Mouse (Mus musculus) left cerebral cortex, postnatal 4 days (tissue): ENCODE measurements around the gene Apba2. TPM values are rescaled to one million over a fixed set of nuclear protein-coding genes. Genes with fewer than 3 reads are reported as not detected.
A peak's percentile ranks its signal among the peaks of the same experiment; 100 is the strongest.

Source experiments
- DNase-seq: peaks from one replicate; pipeline ENCODE4 v3.0.0-alpha.2; 2022
- intact Hi-C: fragments of 180-260 bp; cut with DNase I; formaldehyde crosslinking; loops from one replicate; pipeline ENCODE4 v1.15.1; 2025
- total RNA-seq, 2 experiments: library from RNA; stranded (reverse); gene quantifications; 2 replicates each; pipeline ENCODE4 v1.2.3; 2021

Apba2 gene
- total RNA-seq, 2 experiments from 2014 or later: 204 to 211 TPM

DNA sequence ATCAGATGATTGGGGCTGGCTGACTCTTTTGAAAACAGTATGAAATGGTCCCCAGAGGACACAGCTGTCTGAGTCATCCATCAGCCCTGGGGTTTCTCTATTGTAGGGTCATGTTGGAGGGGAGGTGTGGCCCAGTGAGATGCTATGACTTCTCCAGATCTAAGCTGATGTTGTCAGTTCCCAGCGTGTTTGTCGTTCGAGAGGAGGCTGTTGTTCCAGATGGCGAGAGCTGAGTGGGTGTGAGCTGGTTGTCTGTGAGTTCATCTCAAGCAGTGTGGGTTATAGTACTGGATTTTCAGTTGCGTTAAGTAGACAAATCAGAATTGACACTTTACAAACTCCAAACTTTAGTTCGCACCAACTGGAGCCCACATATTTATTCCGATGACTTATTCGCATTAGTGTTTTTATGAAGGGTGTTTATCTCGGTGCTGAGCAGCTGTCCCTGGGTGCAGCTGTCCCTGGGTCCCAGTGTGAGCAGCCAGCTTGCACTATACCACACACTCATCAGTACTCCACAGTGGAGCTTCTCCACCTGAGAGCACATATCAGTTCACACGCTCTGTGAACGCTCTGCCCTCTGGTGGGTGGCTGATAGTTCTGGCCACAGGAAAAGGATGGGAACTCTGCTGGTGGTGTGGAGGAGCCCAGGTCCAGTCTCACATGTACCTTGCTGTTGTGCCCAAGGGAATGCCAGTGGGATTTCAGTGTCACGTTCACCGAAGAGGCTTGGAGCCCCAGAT, 208.2 kb downstream of the Apba2 start:
- peak; percentile 47 for DNase-seq
- intact Hi-C loops: no loop called here

DNA sequence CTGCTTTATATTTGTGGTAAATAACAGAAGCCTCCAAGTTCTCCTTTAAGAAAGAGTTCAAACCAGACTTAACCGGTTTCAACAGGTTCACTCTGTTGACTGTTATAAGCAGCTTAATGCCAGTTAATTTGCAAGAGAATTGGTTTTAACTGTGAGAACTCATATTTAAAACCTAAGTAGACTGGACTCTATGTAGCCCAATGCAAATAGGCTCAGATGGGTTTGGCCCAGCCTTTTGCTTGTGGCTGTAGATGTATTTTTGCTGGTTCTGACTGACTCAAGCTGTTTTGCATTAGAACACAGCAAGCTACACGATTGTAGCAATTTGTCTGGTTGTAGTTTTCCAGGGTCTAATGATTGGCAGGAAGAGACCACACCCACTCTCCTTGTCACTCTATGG, 214.8 kb downstream of the Apba2 start:
- intact Hi-C loops: no loop called here

DNA sequence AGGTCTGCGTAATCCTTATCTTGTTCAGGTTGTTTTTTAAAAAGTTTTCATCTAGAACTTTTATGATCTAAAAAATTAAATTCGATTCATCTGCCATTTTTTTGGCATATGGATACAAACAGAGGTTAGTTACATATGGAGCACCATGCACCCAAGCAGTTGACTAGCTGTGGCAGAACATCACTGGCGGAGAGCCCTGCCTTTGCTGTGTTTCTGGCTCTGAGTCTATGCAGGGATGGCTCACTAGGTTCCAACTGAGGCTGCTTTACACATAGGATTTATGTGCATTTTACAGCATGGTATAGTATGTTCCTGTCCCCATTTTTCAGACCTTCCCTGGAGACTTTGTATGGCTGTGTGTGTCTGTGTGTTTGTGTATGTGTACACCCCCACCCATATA, 221.8 kb downstream of the Apba2 start:
- DNase-seq: no peak
- intact Hi-C loops: no loop called here

More for the DNA sequence above, 214.8 kb downstream of the Apba2 start:
- DNase-seq: no peak

DNA sequence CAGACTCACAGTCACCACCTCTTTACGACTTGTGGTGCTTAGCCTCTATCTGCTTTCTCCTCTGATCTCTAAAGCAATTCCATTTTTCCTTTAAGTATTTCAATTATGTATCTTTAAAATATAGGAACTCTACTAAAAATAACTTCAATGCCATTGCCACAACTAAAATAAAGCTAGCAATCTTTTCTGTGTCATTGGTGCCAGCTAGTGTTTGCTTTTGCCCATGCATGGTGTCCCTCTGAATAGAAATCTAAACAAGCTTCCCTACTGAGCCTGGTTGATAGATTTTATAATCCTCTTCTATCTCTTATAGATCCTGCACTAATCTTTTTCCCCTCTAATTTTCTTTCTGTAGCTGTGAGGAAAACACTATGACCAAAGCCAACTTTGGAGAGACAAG, 222.9 kb downstream of the Apba2 start:
- intact Hi-C loops: no loop called here
- no peak for DNase-seq

DNA sequence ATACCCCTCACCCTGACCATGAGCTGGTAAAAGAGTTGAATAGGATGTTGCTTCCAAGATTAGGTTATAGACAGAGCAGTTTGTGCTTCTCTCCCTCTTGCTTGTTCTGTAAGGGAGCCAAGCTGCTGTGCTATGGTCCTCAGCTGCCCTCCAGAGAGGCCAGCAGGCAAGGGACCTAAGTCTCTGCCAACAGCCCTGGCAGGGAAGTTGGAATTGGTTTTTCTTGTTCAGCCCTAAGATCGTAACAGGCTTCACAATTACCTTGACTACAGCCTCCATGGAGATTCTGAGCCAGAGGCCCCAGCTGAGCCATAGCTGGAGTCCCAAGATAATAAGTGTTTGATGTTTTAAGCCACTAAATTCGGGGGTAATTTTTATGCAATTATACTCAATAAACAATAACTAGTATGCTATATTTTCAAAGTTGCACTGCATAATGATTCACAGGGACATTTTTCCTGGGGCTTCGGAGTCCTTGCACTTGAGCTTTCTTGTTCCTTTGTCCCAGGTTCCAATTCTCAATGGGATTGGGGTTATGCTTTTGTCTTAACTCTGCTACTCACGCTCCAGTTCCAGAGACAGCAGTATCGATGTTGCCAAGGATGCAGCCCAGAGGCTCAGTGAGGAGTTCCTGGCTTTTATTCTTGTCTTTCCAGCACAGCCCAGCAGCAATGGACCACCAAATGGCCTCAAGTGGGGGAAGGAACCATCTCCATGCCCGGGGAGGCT, 224.6 kb downstream of the Apba2 start:
- intact Hi-C loops: loop anchor here (5.0 kb wide), 2 partner anchors 224 to 334 kb away; partner anchors contain the start of genes Apba2, Mcee and Mphosph10
- DNase-seq: peak; percentile 88

DNA sequence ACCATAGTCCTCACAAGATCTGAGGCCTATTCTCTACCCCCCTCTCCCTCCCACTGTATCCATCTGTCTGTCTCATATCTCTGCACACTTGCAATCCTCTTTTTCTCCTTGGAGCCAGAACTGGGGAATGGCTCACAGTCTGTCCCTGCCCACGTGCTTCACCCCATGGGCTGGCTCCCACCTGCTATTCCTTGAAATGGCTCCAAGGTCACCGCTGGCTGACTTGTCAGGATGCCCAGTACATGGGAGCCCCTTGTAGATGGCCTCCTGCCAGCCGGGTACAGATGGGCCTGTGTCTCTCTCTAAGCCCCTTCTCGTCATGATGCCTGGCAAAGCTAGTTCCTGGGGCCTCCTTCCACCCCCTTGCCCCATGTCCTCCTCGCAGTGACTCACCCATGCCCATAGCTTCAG, 226.7 kb downstream of the Apba2 start:
- peak; percentile 95 for DNase-seq
- intact Hi-C loops: loop anchor here (5.0 kb wide), 2 partner anchors 226 to 336 kb away; partner anchors contain the start of genes Apba2, Mcee and Mphosph10

DNA sequence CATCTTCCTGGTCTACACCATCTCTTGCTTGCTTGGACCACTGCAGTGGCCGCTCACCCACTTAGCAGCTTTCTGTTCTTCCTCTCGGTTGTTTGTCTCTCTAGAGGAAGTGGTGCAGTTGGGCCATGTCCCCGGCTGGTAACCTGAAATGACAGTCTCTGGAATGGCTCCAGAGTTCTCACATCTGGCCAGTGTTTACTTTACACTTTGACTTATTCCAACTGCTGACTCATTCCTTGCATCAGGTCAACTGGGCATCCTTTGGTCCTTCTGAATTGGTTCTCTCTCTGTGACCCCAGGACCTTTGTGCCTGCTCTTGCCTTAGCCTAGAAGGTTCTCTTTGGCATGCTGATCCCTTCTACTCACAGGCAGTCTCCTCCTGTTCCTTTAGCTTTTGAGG, 227.3 kb downstream of the Apba2 start:
- no peak for DNase-seq
- intact Hi-C loops: loop anchor here (5.0 kb wide), 2 partner anchors 227 to 337 kb away; partner anchors contain the start of genes Apba2, Mcee and Mphosph10

DNA sequence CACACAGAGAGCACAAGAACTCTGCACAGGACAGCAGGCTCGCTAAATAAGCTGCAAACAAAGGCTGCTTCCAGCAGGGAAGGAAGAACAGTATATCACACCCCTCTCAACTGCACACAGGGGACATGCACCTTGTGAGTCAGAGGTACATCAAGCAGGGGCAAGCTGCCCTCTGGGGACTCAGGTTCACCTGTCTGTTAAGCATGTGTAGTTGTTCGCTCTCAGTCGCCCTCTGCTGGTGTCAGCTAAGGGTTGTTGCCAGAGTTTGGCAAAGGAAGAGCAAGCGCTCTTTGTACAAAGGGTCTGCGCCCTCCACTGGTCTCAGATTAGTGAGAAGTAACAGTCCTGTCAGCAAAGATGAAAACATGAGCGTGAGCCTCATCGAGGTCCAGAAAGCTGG, 228.3 kb downstream of the Apba2 start:
- intact Hi-C loops: loop anchor here (5.0 kb wide), 2 partner anchors 227 to 337 kb away; partner anchors contain the start of genes Apba2, Mcee and Mphosph10
- peak; percentile 88 for DNase-seq

DNA sequence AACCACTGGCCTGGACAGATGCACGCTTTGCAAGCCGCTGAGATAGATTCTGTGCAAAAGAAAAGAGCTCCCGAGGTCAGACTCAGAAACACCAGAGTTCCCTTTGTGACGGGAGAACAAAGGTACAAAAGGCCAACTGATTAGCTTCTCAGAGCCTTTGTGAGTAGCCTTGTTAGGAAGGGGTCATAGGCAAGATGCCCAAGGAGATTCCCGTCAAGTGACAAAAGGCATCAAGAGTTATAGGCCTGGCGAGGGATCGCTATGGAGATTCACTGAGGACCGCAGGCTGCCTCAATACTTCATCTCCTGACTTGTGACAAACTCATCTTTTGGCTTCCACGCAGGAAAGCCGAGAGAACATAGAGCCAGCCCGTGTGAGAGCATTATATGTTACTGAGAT, 237.6 kb downstream of the Apba2 start:
- intact Hi-C loops: loop anchor here (5.0 kb wide), 1 partner anchor 577 kb away; no protein-coding TSS in a partner anchor
- no peak for DNase-seq

DNA sequence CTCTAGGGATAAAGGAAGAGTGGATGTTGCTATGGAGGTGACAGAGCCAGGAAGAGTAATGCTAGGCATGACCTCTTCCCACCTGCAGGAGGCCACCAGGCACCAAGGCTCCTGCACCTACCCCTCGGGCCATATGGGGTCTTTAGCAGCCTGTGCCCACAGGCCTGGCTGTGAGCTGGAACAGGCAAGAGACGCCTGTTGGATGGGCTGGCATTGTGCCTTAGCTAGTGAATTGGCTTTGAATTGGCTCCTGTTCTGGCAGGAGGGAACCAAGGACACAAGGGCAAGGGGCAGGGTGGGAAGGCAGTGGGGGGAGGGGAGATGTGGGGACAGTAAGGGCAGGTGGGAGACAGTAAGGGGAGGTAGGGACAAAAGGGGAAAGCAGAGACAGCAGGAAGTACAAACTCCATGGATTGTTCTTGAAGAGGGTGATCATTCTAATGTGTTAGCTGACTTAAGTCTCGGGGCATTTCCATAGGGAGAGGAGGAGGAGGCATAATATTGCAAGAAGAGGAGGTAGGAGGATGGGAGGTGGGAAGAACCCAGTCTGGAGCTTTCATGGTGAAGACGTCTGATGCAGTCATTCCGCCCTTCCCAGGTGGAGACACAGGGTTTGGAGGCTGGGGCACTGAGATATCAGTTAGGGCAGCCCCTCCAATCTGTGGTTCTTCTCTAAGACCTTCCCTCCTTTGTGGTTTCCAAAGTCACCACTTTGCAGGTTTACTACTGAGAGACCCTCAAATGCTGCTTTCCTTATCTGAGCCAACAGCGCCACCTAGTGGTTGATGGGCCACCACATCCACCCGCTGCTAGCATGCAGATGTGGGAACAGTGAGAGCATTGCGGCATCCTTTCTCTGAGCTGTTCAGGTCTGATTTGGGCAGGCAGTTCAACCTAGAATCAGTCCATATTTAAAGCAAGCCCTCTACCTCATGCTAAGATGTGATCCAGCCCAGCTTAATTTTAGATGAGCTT, 240.1 kb downstream of the Apba2 start:
- peak; percentile 92 for DNase-seq
- intact Hi-C loops: loop anchor here (2.0 to 10.0 kb wide), 3 partner anchors 241 to 987 kb away; partner anchors contain the start of genes Apba2, Mcee and Mphosph10

DNA sequence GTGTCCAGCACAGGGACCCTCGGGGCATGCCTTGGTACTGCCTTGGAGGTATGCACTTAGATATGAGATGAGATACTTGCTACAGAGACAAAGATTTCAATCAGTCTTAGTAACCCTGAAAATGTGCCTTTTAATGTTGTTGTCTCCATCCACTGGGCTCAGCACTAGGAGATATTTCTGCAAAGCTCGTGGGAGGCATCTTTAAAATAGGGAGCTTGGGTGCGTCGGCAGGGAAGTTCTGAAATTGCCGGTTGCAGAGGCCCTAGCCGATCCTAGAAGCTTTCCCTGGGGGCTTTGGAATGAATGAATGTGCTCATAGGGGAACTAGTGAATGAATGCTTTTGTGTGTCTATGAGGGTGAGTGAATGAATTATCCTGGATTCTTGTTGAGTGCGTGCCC, 242.1 kb downstream of the Apba2 start:
- no peak for DNase-seq

DNA sequence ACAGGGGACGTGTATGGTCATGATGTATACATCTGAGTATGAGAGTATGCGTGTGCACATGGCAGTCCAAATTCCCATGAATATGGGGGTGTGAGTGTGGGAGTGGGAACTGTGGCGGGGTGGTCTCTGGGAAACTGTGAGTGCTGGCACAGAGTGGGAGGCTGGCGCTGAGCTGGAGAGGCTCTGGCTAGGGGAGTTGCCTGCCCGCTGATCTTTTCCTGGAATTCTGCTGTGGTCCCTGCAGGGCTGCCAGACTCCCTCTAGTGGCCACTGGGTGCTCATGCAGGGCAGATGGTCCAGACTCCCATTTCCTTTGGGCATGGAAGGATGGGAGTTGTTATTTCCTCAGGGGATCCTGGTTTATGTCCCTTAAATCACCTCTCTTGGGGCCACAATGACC, 250.0 kb downstream of the Apba2 start:
- peak; percentile 78 for DNase-seq
- intact Hi-C loops: no loop called here

More for the DNA sequence above, 242.1 kb downstream of the Apba2 start:
- intact Hi-C loops: loop anchor here (5.0 to 10.0 kb wide), 2 partner anchors 351 to 989 kb away; partner anchors contain the start of genes Mcee and Mphosph10

DNA sequence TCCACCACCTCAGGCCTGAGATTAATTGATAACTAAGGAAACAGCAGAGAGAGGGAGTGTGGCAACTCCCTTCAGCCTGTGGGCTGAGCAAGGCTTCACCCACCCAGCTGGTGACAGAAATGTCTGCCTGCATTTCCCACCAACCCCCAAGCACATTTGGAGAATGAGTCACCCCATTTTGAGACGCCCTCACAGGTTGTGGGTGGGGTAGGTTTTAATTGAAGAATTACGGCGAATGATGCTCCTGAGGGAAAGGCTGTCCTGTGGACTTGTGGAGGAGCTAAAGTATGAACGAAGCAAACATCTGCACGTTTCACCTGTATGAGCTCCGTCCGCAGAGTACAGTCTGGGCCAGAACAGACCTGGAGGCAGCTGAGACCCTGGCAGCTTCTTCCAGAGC, 250.6 kb downstream of the Apba2 start:
- DNase-seq: no peak
- intact Hi-C loops: no loop called here

DNA sequence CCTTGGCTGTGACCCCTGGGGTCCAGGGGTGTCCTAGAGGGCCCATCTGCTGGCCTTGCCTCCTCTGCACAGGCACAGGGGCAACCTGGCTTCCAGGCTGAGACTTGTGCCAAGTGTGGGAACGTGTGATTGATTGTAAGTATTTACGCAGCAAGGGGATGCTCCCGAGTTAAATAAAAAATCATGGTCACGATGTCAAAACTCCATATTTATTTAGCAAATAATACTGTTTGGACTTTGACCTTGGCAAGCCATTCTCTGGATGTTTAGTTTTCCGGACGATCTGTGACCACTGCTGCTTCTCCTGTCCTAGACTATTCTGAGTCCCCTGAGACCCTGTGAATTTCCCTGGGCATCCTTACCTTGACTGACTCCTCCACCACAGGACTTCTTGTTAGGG, 252.2 kb downstream of the Apba2 start:
- intact Hi-C loops: no loop called here
- no peak for DNase-seq

DNA sequence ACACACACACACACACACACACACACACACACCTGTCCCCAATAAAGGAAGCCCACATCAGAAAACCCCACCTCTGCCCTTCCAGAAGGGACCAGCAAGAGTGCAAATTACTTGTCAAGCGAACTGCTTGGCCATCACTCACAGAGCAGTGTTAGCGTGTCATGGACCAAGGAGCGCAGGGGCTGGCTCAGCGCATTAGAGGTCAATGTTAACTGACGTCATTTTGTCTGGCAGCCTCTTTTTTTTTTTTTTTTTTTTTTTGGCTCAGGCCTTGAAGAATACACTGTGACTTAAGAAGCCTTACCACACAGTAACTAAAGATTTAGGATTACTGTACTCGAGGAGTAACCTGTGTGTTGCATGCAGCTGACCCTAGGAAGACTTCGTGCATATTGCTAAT, 252.7 kb downstream of the Apba2 start:
- no peak for DNase-seq
- intact Hi-C loops: no loop called here

DNA sequence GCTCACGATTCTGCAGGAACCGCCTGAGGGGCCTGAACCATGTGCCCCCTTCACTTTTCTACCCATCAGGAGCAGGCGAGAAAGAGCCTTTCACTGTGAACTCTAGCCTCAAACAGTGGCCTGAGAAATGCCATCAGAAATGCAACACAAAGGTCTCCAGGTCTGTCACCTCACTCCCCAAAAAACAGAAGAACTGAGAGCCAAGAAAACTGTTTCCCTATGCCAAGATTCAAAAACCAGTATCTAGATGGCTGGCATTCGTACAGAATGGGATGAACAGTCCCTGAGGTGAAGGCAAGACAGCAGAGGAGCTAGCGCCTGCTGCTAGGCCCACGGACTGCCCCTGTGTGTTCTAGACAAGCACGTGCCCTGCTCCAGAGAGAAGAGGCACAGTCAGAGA, 253.6 kb downstream of the Apba2 start:
- DNase-seq: no peak
- intact Hi-C loops: no loop called here

DNA sequence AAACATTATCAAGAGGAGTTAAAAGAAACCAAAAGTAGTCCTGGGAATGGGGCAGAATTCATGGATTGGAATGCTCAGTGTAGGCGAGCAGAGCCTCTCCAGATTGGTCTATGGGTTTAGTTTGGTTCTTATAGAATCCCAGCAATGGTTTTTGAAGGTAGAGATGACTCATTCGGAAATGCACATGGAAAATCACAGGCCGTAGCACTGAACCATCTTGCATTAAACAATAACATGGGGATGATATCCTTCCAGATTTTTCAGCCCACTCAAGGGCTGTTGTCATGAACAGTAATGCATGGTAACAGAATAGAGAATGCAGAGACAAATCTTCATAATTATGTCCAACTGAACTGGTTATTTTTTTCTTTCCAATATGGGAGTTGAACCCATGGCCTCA, 264.1 kb downstream of the Apba2 start:
- intact Hi-C loops: no loop called here
- no peak for DNase-seq

DNA sequence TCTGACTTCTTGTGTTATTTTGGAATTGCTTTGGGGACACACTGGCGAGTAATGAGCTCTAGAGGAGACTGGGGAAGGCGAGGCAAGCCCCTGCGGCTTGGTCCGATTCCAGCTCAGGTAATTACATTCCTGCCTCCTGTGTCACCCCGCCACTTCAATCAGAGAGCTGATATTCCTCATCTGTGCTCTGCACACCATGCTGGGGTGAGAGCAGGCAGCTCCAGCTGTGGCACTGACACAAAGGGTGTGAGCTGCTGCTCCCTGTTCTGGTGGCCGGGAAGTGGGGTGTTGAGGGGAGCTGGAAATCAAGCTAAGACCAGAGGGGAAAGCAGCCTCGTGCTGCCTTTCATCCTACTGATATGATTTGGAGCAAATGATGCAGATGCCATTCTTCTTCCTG, 268.3 kb downstream of the Apba2 start:
- intact Hi-C loops: no loop called here
- no peak for DNase-seq

DNA sequence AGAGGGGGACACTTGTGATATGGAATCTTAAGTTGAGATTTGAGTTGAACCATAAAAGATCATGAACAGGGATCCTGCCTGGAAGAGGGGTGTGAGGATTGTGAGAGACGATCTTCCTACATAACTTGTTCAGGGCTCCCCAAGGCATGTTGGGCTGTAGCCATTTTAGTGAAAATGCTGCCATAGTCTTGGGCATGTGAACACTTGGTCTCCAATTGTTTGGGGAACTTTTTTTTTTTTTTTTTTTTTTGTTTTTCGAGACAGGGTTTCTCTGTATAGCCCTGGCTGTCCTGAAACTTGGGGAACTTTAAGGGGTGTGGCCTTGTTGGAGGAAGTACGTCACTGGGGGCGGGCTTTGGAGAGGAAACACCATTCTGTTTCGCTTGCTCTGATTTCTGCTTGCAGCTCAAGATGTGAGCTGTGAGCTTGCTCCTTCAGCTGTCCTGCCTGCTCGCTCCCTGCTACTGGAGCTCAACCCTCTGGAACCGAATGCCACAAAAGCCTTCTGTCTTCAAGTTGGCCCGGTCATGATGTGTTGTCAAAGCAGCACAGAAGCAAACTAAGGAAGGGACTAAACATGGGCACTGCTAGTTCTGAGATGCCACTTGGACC, 269.4 kb downstream of the Apba2 start:
- DNase-seq: no peak
- intact Hi-C loops: no loop called here

DNA sequence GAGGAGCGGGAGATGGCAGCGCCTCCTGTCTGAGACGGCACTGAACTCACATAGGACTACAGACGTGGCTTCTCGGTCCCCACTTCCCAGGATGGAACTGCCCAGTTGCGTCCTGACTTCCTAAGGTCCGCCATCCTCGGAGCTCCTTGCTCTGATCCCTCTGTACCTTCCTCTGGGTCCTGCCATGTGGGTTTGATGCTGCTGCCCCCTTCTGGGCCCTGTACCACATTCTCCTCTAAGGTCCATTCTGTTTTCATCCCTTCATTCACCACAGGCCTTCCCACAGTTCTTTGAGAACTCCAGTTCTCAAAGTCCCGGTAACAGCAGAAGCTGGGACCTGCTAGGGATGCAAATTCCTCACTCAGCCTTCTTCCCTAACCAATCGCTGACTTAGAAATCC, 272.0 kb downstream of the Apba2 start:
- no peak for DNase-seq
- intact Hi-C loops: no loop called here
